ENCODE assay signal across 25 mouse cellular contexts in the genomic region with DNA sequence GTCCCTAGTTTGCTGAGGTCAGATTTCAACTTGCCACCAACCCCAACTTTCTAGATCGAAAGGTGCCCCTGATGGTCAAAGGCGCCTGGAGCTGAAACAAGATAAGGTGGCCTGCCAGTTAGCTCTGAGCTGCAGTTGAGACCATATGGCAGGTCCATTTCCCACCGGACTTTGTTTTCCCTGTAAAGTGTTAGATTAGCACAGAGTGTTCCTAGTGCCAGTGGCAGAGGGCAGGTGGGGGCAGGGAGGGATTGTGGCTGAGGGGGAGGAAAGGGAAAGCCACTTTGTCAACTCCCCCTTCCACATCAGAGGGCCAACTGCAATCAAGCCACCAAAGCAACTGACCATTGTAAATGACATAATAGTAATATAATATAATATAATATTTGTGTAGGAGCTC. TPM values are rescaled to one million over a fixed set of nuclear protein-coding genes. Genes with fewer than 3 reads are reported as not detected.
DNase-seq lines count a peak whose midpoint lies in the region; ATAC-seq and TF ChIP-seq lines count a peak whose summit lies in the region.
"Had no signal": no experiment of that assay in that cellular context is flagged by ENCODE, and none has a peak within 500 bp of the region (broad histone marks: within the 10 kb centered on the region; RNA-seq: fewer than 3 reads in every experiment).

No protein-coding gene starts in this region.

- H3K36me3 ChIP-seq in intestine, embryonic 15.5 days = no peaks in the 10 kb centered on the region
- no peaks in the 10 kb centered on the region for H3K36me3 ChIP-seq in intestine, postnatal 0 days (ENCODE audit: control insufficient read depth, insufficient read depth)
- H3K36me3 ChIP-seq in liver, embryonic 11.5 days (ENCODE audit: control insufficient read depth, insufficient read depth, low read length) = no peaks in the 10 kb centered on the region
- H3K36me3 ChIP-seq in liver, embryonic 12.5 days = no peaks in the 10 kb centered on the region
- H3K36me3 ChIP-seq: embryonic facial prominence, embryonic 13.5 days; forebrain, embryonic 12.5 days; hindbrain, embryonic 15.5 days; limb, embryonic 13.5 days; liver, embryonic 15.5 days; midbrain, embryonic 10.5 days had no signal

- no peaks in the 10 kb centered on the region for H3K27me3 ChIP-seq in intestine, embryonic 15.5 days (replicated peaks)
- no peaks in the 10 kb centered on the region for H3K27me3 ChIP-seq in intestine, postnatal 0 days (replicated peaks; ENCODE audit: control insufficient read depth, insufficient read depth, low read length)
- H3K27me3 ChIP-seq in liver, embryonic 11.5 days (replicated peaks; ENCODE audit: control insufficient read depth, insufficient read depth, low read length) = no peaks in the 10 kb centered on the region
- H3K27me3 ChIP-seq in liver, embryonic 12.5 days (replicated peaks) = no peaks in the 10 kb centered on the region
- H3K27me3 ChIP-seq: embryonic facial prominence, embryonic 13.5 days; forebrain, embryonic 12.5 days; hindbrain, embryonic 15.5 days; limb, embryonic 13.5 days had no signal

- 41% methylated on average over 3 of the region's 3 CpGs for WGBS in intestine, embryonic 15.5 days
- WGBS in intestine, postnatal 0 days = 36% methylated on average over 3 of the region's 3 CpGs
- WGBS in liver, embryonic 11.5 days = 31% methylated on average over 3 of the region's 3 CpGs
- 34% methylated on average over 3 of the region's 3 CpGs for WGBS in liver, embryonic 12.5 days (ENCODE audit: insufficient replicate concordance)

- no peak overlapping the region for H3K9ac ChIP-seq in intestine, embryonic 15.5 days
- no peak overlapping the region for H3K9ac ChIP-seq in intestine, postnatal 0 days (ENCODE audit: low read depth, low read length)
- H3K9ac ChIP-seq in liver, embryonic 11.5 days (ENCODE audit: low read depth, low read length) = no peak overlapping the region
- no peak overlapping the region for H3K9ac ChIP-seq in liver, embryonic 12.5 days
- H3K9ac ChIP-seq: embryonic facial prominence, embryonic 13.5 days; forebrain, embryonic 12.5 days; hindbrain, embryonic 15.5 days; limb, embryonic 13.5 days; liver, embryonic 15.5 days had no signal

- no peak overlapping the region for H3K4me3 ChIP-seq in intestine, embryonic 15.5 days (replicated peaks)
- no peak overlapping the region for H3K4me3 ChIP-seq in intestine, postnatal 0 days (ENCODE audit: low read depth, low read length)
- no peak overlapping the region for H3K4me3 ChIP-seq in liver, embryonic 11.5 days (ENCODE audit: low read depth, low read length)
- H3K4me3 ChIP-seq in liver, embryonic 12.5 days = no peak overlapping the region
- H3K4me3 ChIP-seq: embryonic facial prominence, embryonic 13.5 days; erythroblast, embryonic 14.5 days; forebrain, embryonic 12.5 days; hindbrain, embryonic 15.5 days; limb, embryonic 13.5 days; liver, embryonic 15.5 days; midbrain, embryonic 10.5 days had no signal

- no peaks in the 10 kb centered on the region for H3K9me3 ChIP-seq in intestine, embryonic 15.5 days
- no peaks in the 10 kb centered on the region for H3K9me3 ChIP-seq in intestine, postnatal 0 days (ENCODE audit: control insufficient read depth)
- no peaks in the 10 kb centered on the region for H3K9me3 ChIP-seq in liver, embryonic 11.5 days (ENCODE audit: control insufficient read depth, low read length)
- H3K9me3 ChIP-seq in liver, embryonic 12.5 days (replicated peaks) = no peaks in the 10 kb centered on the region
- H3K9me3 ChIP-seq: embryonic facial prominence, embryonic 13.5 days; forebrain, embryonic 12.5 days; hindbrain, embryonic 15.5 days; limb, embryonic 13.5 days; liver, embryonic 15.5 days; midbrain, embryonic 10.5 days had no signal

- peak; percentile 17 for DNase-seq in adrenal gland, postnatal 10 days
- DNase-seq in adrenal gland, adult 2 months = no peak
- DNase-seq in heart, adult 11 months = peak; percentile 98
- no peak for DNase-seq in heart, adult 8-10 months (ENCODE audit: low spot score)
- DNase-seq in liver, embryonic 11.5 days (ENCODE audit: low spot score) = no peak
- DNase-seq: adrenal gland, postnatal 36 days; cerebellum, adult 11 months; cerebellum, postnatal 36 days; embryo, embryonic 11 days; kidney, postnatal 14 days; layer of hippocampus, postnatal 36 days; thymus, postnatal 25 days had no signal

- no peak for TF ChIP-seq CTCF in intestine, postnatal 0 days (IDR thresholded peaks at IDR 0.05; ENCODE audit: low read depth)

- 0 out of 2 replicates have a peak, but pooled peaks have one; percentile 41 for ATAC-seq in intestine, embryonic 15.5 days
- ATAC-seq in intestine, postnatal 0 days = no peak
- 0 out of 2 replicates have a peak, but pooled peaks have one; percentile 27 for ATAC-seq in liver, embryonic 11.5 days (replicated peaks; ENCODE audit: low FRiP score)
- ATAC-seq in liver, embryonic 12.5 days = no peak
- ATAC-seq: activated CD4-positive, CD25-positive, alpha-beta regulatory T cell, adult 4 months had no signal

- H3K27ac ChIP-seq in intestine, embryonic 15.5 days = no peak overlapping the region
- no peak overlapping the region for H3K27ac ChIP-seq in intestine, postnatal 0 days (ENCODE audit: low read depth, low read length)
- H3K27ac ChIP-seq in liver, embryonic 11.5 days (ENCODE audit: low read depth, low read length) = no peak overlapping the region
- no peak overlapping the region for H3K27ac ChIP-seq in liver, embryonic 12.5 days
- H3K27ac ChIP-seq: embryonic facial prominence, embryonic 13.5 days; forebrain, embryonic 12.5 days; hindbrain, embryonic 15.5 days; limb, embryonic 13.5 days; liver, embryonic 15.5 days; midbrain, embryonic 10.5 days had no signal

- H3K4me2 ChIP-seq in intestine, embryonic 15.5 days (replicated peaks) = no peak overlapping the region
- H3K4me2 ChIP-seq in intestine, postnatal 0 days (replicated peaks; ENCODE audit: low read depth) = no peak overlapping the region
- no peak overlapping the region for H3K4me2 ChIP-seq in liver, embryonic 11.5 days
- no peak overlapping the region for H3K4me2 ChIP-seq in liver, embryonic 12.5 days
- H3K4me2 ChIP-seq: embryonic facial prominence, embryonic 13.5 days; forebrain, embryonic 12.5 days; hindbrain, embryonic 15.5 days; limb, embryonic 13.5 days; liver, embryonic 15.5 days had no signal

- 0 out of 2 replicates have a peak, but pooled peaks cover 4% of the 10 kb centered on the region for H3K4me1 ChIP-seq in intestine, embryonic 15.5 days (replicated peaks)
- H3K4me1 ChIP-seq in intestine, postnatal 0 days (replicated peaks; ENCODE audit: control insufficient read depth, insufficient read depth, low read length) = no peaks in the 10 kb centered on the region
- 0 out of 2 replicates have a peak, but pooled peaks cover 4% of the 10 kb centered on the region for H3K4me1 ChIP-seq in liver, embryonic 11.5 days (replicated peaks; ENCODE audit: control insufficient read depth, insufficient read depth, low read length)
- peaks cover 5% of the 10 kb centered on the region; the same call in 1 of the 2 replicates for H3K4me1 ChIP-seq in liver, embryonic 12.5 days
- H3K4me1 ChIP-seq: forebrain, embryonic 12.5 days; hindbrain, embryonic 15.5 days; limb, embryonic 13.5 days; midbrain, embryonic 10.5 days had no signal

RNA-seq across cellular contexts. Expression of gene Adgrf5, which starts 26.9 kb away (rescaled TPM):
- 100 to 1,000 TPM; 122 to 125 TPM for total RNA-seq in adrenal gland, postnatal 10 days (2021)
- total RNA-seq in adrenal gland, adult 2 months (2021) = 10 to 100 TPM; 80.9 to 96.7 TPM
- polyA plus RNA-seq in adrenal gland, adult 2 months (2012; rRNA removed) = 8.4 and 10.6 TPM in 2 replicates
- 100 to 1,000 TPM; 195 to 206 (median 199) TPM for total RNA-seq in heart, adult 8-10 months (2022)
- 11.6 and 11.8 TPM in 2 replicates for polyA plus RNA-seq in intestine, embryonic 15.5 days (2015; fragmentation: Nextera tagmentation; extraction: Ambion mirVana)
- 3.7 and 4.2 TPM in 2 replicates for polyA plus RNA-seq in intestine, postnatal 0 days (2015; fragmentation: Nextera tagmentation; extraction: Ambion mirVana)
- polyA plus RNA-seq in liver, embryonic 11.5 days (2014; fragmentation: Nextera tagmentation; extraction: Ambion mirVana) = 9.3 and 9.4 TPM in 2 replicates
- 5.9 and 6.5 TPM in 2 replicates for polyA plus RNA-seq in liver, embryonic 12.5 days (2016; fragmentation: Nextera tagmentation; extraction: Ambion mirVana)
- total RNA-seq: granulocyte monocyte progenitor cell, adult 5-6 weeks; hematopoietic stem cell, adult 5-6 weeks had no signal
- polyA plus RNA-seq: erythroblast, embryonic 14.5 days had no signal

Comparison
In these comparisons a context has a peak if more than half of its experiments do, and no peak if none do; other contexts are left out.
1. DNase-seq: peak in adrenal gland, postnatal 10 days (single experiment) and heart, adult 11 months (single experiment); none in adrenal gland, adult 2 months (single experiment), heart, adult 8-10 months (single experiment) and liver, embryonic 11.5 days (single experiment).
2. ATAC-seq: peak in intestine, embryonic 15.5 days (single experiment) and liver, embryonic 11.5 days (single experiment); none in intestine, postnatal 0 days (single experiment) and liver, embryonic 12.5 days (single experiment).